Mouse (Mus musculus): ENCODE measurements at regions not wholly inside any gene's neighbourhood (a gene's known extent, or its start where the extent isn't known, plus 50 kb on each side); places are given as distances from the start of the nearest gene placed in this dataset.

GRCm38 (mm10) chr3:83586086-83586485, 180.0 kb upstream of the Sfrp2 start:
- TF ChIP-seq CTCF (IDR thresholded peaks at IDR 0.05; ENCODE audit: extremely low read depth, insufficient read depth, low read length) (no peak), POLR2A (IDR thresholded peaks at IDR 0.05; ENCODE audit: extremely low read depth, insufficient read depth, low read length) (no peak)
